20 mouse cellular contexts compared by ENCODE assay signal in genomic region chrX:140418467-140418866, GRCm38 (mm10). TPM values are rescaled to one million over a fixed set of nuclear protein-coding genes. Genes with fewer than 3 reads are reported as not detected.
DNase-seq lines count a peak whose midpoint lies in the region.
"Had no signal": no experiment of that assay in that cellular context is flagged by ENCODE, and none has a peak within 500 bp of the region (broad histone marks: within the 10 kb centered on the region; RNA-seq: fewer than 3 reads in every experiment).

No protein-coding gene starts in this region.

- intact Hi-C loops in left cerebral cortex, postnatal 36 days (cut with DNase I), result no loop called here

- peak; percentile 24 for DNase-seq in layer of hippocampus, adult 11-12 months (ENCODE audit: low spot score)
- no peak for DNase-seq in layer of hippocampus, postnatal 14 days (ENCODE audit: low spot score in 2 of 2)
- DNase-seq in right cerebral cortex, adult 18-20 months, result peak; percentile 62
- no peak for DNase-seq in right cerebral cortex, postnatal 14 days
- DNase-seq in left cerebral cortex, postnatal 36 days (ENCODE audit: low spot score in 2 of 2), result peak; percentile 21 to 27
- no peak for DNase-seq in adrenal gland, postnatal 14 days
- no peak for DNase-seq in kidney, postnatal 14 days
- DNase-seq: adrenal gland, postnatal 25 days; cerebellum, adult 18-20 months; cerebellum, postnatal 10 days; gastrocnemius, adult 2 months; gastrocnemius, postnatal 36 days; heart, adult 18-20 months; heart, postnatal 36 days; kidney, adult 8-10 months; kidney, postnatal 10 days; liver, postnatal 0 days; lung, postnatal 36 days; thymus, adult 2 months; thymus, postnatal 36 days had no signal

RNA-seq across cellular contexts. Expression of gene Prps1, which starts 37.9 kb away (rescaled TPM):
- 10 to 100 TPM; 58.7 to 66.4 TPM for total RNA-seq in layer of hippocampus, postnatal 14 days (2021)
- 10 to 100 TPM; 63.9 to 76.4 TPM for total RNA-seq in left cerebral cortex, postnatal 36 days (2021)
- total RNA-seq in adrenal gland, postnatal 14 days (2021), result 18.7 and 19.7 TPM in 2 replicates

Comparison
In these comparisons a context has a peak if more than half of its experiments do, and no peak if none do; other contexts are left out.
1. DNase-seq: peak in layer of hippocampus, adult 11-12 months (single experiment), right cerebral cortex, adult 18-20 months (single experiment) and left cerebral cortex, postnatal 36 days (2 of 2); none in layer of hippocampus, postnatal 14 days (0 of 2), right cerebral cortex, postnatal 14 days (single experiment), adrenal gland, postnatal 14 days (single experiment) and kidney, postnatal 14 days (single experiment).